Comparison of ENCODE assay signal across 8 mouse cellular contexts in the genomic region with DNA sequence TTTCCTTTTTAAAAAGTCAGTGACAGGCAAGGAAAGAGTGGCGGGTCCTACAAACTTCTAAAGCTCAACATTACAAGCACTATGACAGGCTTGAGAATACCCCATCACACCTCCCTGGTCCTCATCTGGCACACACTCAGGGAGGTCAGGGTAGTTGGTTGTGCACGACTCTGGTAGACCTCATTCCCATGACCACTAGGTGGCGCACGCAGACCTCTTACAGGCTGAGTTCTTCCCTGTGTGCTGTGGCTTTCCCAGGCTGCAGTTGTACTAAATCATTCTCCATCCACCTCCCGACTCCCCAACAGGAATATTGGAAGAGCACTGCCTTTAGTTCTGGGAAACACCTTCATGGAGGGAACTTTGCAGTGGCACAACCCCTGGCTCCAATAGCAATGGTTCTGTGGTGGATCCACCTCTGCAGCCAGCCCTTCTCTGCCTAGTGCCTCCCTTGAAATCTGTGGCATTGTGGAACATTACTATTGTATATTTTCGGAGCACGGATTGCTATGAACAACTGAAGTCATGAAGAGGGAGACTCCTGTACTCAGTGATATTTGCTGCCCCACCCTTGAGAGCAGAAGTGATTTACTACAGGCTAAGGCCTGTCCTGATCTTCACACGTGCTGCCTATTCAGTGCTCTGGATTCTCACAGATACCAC. TPM values are rescaled to one million over a fixed set of nuclear protein-coding genes. Genes with fewer than 3 reads are reported as not detected.
DNase-seq lines count a peak whose midpoint lies in the region; ATAC-seq lines count a peak whose summit lies in the region.

No protein-coding gene starts in this region.

- no peak overlapping the region for H3K9ac ChIP-seq in hindbrain, embryonic 13.5 days

- H3K4me2 ChIP-seq in hindbrain, embryonic 13.5 days: no peak overlapping the region

- H3K27me3 ChIP-seq in hindbrain, embryonic 13.5 days: no peaks in the 10 kb centered on the region

- peak; percentile 96 for ATAC-seq in hindbrain, embryonic 13.5 days (ENCODE audit: low FRiP score)

- no peaks in the 10 kb centered on the region for H3K4me1 ChIP-seq in hindbrain, embryonic 13.5 days (replicated peaks)

- 37% methylated on average over 8 of the region's 8 CpGs for WGBS in hindbrain, embryonic 13.5 days

- DNase-seq in NIH3T3 (ENCODE audit: low read depth): peak; percentile 95
- DNase-seq in cerebellum, postnatal 10 days: peak; percentile 97 to 98
- DNase-seq in frontal cortex, postnatal 14 days (ENCODE audit: low spot score in 2 of 2): peak; percentile 58 to 89
- peak; percentile 89 to 91 for DNase-seq in layer of hippocampus, postnatal 14 days (ENCODE audit: low spot score in 2 of 2)
- DNase-seq in lung, postnatal 10 days: peak; percentile 95
- DNase-seq in ovary, postnatal 36 days (ENCODE audit: low spot score): peak; percentile 90
- DNase-seq in thymus, postnatal 14 days: peak; percentile 86

- H3K27ac ChIP-seq in hindbrain, embryonic 13.5 days: no peak overlapping the region

- H3K36me3 ChIP-seq in hindbrain, embryonic 13.5 days: no peaks in the 10 kb centered on the region

- no peak overlapping the region for H3K4me3 ChIP-seq in hindbrain, embryonic 13.5 days

- no peaks in the 10 kb centered on the region for H3K9me3 ChIP-seq in hindbrain, embryonic 13.5 days

RNA-seq across cellular contexts. Expression of a gene that starts 5.3 kb away (rescaled TPM):
- not detected in 2 replicates for polyA plus RNA-seq in hindbrain, embryonic 13.5 days (2015; fragmentation: Nextera tagmentation; extraction: Ambion mirVana)
- total RNA-seq in layer of hippocampus, postnatal 14 days (2021): under 1 TPM in 1 of 2 experiments, not detected in 1; 0.35 TPM

RNA-seq across cellular contexts. Expression of a gene that starts 52.4 kb away (rescaled TPM):
- polyA plus RNA-seq in hindbrain, embryonic 13.5 days (2015; fragmentation: Nextera tagmentation; extraction: Ambion mirVana): 1.2 and 1.4 TPM in 2 replicates
- 1 to 10 TPM in 1 of 2 experiments, under 1 TPM in 1; 0.55 to 1.5 TPM for total RNA-seq in layer of hippocampus, postnatal 14 days (2021)
